Mouse (Mus musculus): Measurements from ENCODE around the gene Cpt1a. TPM values are rescaled to one million over a fixed set of nuclear protein-coding genes. Genes with fewer than 3 reads are reported as not detected.

Cpt1a gene
- polyA plus RNA-seq, 1 experiment from 2014 or later = 15.0 TPM

DNA sequence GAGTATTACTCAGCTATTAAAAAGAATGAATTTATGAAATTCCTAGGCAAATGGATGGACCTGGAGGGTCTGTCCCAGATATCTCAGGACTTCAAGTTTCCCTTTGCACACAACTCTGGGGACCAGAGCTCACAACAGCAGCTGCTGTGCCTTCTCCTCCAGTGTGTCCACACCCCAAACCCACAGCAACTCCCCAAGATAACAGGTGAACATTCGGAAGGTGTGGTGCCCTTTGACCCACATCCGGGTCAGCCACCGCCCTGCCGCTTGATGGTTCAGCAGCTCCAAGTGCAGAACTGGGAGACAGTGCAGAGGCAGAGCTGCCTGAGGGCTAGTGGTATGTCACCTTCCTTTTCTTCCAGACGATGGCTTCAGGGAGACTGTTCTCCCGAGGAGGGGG lies 26.9 kb upstream of the Cpt1a start:
- peaks cover 5% of the 10 kb centered on the region for H3K36me3 ChIP-seq (ENCODE audit: control insufficient read depth, insufficient read depth, low read length)
- DNase-seq (ENCODE audit: low spot score) (no peak), ATAC-seq (replicated peaks; ENCODE audit: low FRiP score) (no peak)
- H3K9ac ChIP-seq (ENCODE audit: low read depth, low read length) = no peak overlapping the region
- H3K4me1 ChIP-seq (replicated peaks; ENCODE audit: control insufficient read depth, insufficient read depth, low read length) = no peaks in the 10 kb centered on the region
- no peak overlapping the region for H3K4me3 ChIP-seq (ENCODE audit: low read depth, low read length)
- no peaks in the 10 kb centered on the region for H3K9me3 ChIP-seq (ENCODE audit: control insufficient read depth, low read length)
- H3K27ac ChIP-seq (ENCODE audit: low read depth, low read length) = no peak overlapping the region
- 77% methylated on average over 6 of the region's 6 CpGs for WGBS
- H3K4me2 ChIP-seq = no peak overlapping the region
- no peaks in the 10 kb centered on the region for H3K27me3 ChIP-seq (replicated peaks; ENCODE audit: control insufficient read depth, insufficient read depth, low read length)

DNA sequence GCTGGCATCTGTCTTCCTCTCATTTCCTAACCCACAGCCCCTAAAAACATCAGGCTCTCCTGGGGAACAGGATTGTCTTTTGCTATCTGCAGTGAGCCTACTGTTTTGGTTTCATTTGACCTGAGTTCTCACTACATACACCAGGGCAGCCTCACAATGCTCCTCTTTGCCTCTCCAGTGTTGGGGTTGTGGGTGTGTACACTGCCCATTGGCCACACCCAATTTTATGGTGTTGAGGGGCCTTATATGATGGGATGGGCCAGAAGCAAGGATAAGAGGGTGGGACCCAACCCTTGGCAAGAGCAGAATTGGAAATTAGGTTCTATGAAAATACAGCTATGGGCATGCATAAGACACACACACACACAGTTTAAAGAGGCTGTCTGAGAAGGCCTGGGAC lies 25.1 kb upstream of the Cpt1a start:
- ATAC-seq (replicated peaks; ENCODE audit: low FRiP score) = no peak
- Histone ChIP-seq H3K27ac (ENCODE audit: low read depth, low read length) (no peak overlapping the region), H3K9ac (ENCODE audit: low read depth, low read length) (no peak overlapping the region), H3K9me3 (ENCODE audit: control insufficient read depth, low read length) (no peaks in the 10 kb centered on the region), H3K4me1 (replicated peaks; ENCODE audit: control insufficient read depth, insufficient read depth, low read length) (no peaks in the 10 kb centered on the region), H3K4me2 (no peak overlapping the region), H3K36me3 (ENCODE audit: control insufficient read depth, insufficient read depth, low read length) (no peaks in the 10 kb centered on the region), H3K27me3 (replicated peaks; ENCODE audit: control insufficient read depth, insufficient read depth, low read length) (no peaks in the 10 kb centered on the region), H3K4me3 (ENCODE audit: low read depth, low read length) (no peak overlapping the region)
- no peak for DNase-seq (ENCODE audit: low spot score)

DNA sequence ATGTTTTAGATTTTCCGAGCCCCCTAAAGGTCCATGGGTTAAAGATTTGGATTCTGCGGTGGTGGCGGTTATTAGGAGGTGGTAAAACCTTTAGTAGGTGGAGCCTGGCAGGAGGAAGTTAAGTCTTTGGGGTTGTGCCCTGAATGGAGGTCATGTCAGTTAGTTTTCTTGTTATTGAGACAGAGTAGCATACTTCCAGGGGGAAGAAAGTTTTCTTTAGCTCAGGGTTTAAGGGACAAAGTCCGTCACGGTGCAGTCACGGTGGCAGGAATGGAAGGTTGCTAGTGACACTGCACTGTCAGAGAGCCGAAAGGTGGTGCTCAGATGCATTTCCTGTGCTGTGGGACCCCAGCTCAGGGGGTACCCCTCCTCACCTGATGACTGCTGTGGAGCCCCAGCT lies 24.4 kb upstream of the Cpt1a start:
- Histone ChIP-seq H3K4me1 (replicated peaks; ENCODE audit: control insufficient read depth, insufficient read depth, low read length) (no peaks in the 10 kb centered on the region), H3K4me2 (no peak overlapping the region), H3K4me3 (ENCODE audit: low read depth, low read length) (no peak overlapping the region), H3K9ac (ENCODE audit: low read depth, low read length) (no peak overlapping the region), H3K36me3 (ENCODE audit: control insufficient read depth, insufficient read depth, low read length) (no peaks in the 10 kb centered on the region), H3K27ac (ENCODE audit: low read depth, low read length) (no peak overlapping the region), H3K9me3 (ENCODE audit: control insufficient read depth, low read length) (no peaks in the 10 kb centered on the region), H3K27me3 (replicated peaks; ENCODE audit: control insufficient read depth, insufficient read depth, low read length) (no peaks in the 10 kb centered on the region)
- WGBS = 78% methylated on average over 7 of the region's 7 CpGs
- ATAC-seq (replicated peaks; ENCODE audit: low FRiP score) = no peak
- DNase-seq (ENCODE audit: low spot score) = no peak

DNA sequence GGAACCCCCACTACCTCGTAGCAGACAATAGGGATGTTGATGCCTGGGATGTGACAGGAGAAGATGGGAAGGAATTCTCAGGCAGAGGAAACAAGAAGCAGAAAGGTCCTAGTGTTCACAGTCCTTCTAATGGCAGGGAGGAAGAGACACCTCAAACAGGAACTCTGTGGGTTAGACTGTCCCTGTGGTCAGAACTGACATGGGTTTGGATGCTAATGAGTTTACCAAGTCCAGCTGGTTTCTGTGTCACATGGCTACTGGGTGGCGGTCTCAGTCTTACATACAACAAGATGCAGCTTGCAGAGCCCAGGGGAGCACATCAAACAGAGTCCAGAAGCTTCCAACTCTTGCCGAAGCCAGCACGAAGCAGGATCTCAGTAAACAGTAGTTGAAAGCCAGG lies 18.1 kb upstream of the Cpt1a start:
- Histone ChIP-seq H3K4me2 (no peak overlapping the region), H3K4me1 (replicated peaks; ENCODE audit: control insufficient read depth, insufficient read depth, low read length) (no peaks in the 10 kb centered on the region), H3K4me3 (ENCODE audit: low read depth, low read length) (no peak overlapping the region), H3K27ac (ENCODE audit: low read depth, low read length) (no peak overlapping the region), H3K9ac (ENCODE audit: low read depth, low read length) (no peak overlapping the region), H3K9me3 (ENCODE audit: control insufficient read depth, low read length) (no peaks in the 10 kb centered on the region), H3K36me3 (ENCODE audit: control insufficient read depth, insufficient read depth, low read length) (no peaks in the 10 kb centered on the region), H3K27me3 (replicated peaks; ENCODE audit: control insufficient read depth, insufficient read depth, low read length) (no peaks in the 10 kb centered on the region)
- WGBS = 54% methylated on average over 4 of the region's 4 CpGs
- no peak for DNase-seq (ENCODE audit: low spot score)
- ATAC-seq (replicated peaks; ENCODE audit: low FRiP score) = no peak

DNA sequence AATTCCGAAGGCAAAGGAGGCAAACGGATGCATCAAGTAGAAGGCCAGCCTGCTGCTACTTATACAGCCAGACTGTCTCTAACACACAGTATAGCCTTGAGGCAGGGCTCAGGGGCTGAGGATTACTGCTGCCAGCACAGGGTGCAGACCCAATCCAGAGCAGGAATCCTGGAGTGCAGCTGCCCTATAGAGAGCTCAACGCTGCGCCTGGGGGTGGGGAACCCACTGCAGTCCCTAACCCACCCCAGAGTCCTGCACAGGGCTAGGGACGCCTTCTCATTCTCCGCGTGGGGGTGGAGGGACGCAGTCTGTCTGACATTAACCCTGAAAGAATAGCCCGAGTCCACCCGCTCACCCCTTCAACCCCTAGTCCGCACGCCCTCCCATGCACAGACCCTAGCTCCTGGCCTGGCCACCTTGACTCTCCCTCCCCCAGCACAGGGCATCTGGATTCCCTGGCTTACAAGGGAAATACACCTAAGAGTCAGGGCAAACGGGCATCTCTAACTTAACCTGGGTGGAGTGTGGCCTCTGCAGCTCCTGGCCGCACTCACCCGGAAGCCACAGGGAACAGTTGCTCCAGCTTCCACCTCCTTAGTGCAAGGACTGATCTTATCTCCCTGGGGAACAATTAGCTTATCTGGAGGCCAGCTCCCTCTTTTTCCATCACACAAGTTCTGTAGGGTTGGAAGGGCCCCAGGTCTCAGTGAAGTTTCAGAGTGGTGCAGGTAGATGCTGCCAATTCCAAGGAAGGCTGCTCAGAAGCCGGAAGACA lies 14.8 kb upstream of the Cpt1a start:
- Histone ChIP-seq H3K4me3 (ENCODE audit: low read depth, low read length) (no peak overlapping the region), H3K4me1 (replicated peaks; ENCODE audit: control insufficient read depth, insufficient read depth, low read length) (no peaks in the 10 kb centered on the region), H3K36me3 (ENCODE audit: control insufficient read depth, insufficient read depth, low read length) (no peaks in the 10 kb centered on the region), H3K4me2 (no peak overlapping the region), H3K9me3 (ENCODE audit: control insufficient read depth, low read length) (no peaks in the 10 kb centered on the region; the same call in 1 of the 2 replicates), H3K9ac (ENCODE audit: low read depth, low read length) (no peak overlapping the region; the same call in 1 of the 2 replicates), H3K27ac (ENCODE audit: low read depth, low read length) (no peak overlapping the region), H3K27me3 (replicated peaks; ENCODE audit: control insufficient read depth, insufficient read depth, low read length) (no peaks in the 10 kb centered on the region)
- no peak for DNase-seq (ENCODE audit: low spot score)
- 52% methylated on average over 16 of the region's 16 CpGs for WGBS
- no peak for ATAC-seq (replicated peaks; ENCODE audit: low FRiP score)

DNA sequence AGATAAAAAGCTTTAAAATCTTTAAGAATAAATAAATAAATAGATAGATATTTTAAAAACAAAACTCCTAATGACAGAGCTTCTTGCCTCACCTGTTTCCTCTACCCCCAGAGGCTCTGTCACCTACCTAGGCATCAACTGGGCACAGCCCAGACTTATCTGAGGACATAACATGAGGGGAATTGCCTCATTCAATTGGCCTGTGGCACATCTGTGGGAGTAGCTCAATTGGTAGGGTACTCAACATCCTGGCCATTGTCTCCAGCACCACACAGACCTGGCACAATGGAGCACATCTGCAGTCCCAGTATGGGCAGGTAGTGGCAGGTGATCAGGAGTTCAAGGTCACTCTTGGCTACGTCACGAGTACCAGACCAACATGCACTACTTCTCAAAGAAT lies 2.8 kb upstream of the Cpt1a start:
- WGBS = 74% methylated on average over 2 of the region's 2 CpGs
- H3K9me3 ChIP-seq (ENCODE audit: control insufficient read depth, low read length) = no peaks in the 10 kb centered on the region
- DNase-seq (ENCODE audit: low spot score) (no peak), ATAC-seq (replicated peaks; ENCODE audit: low FRiP score) (no peak)
- no peak overlapping the region for H3K27ac ChIP-seq (ENCODE audit: low read depth, low read length)
- no peak overlapping the region for H3K4me3 ChIP-seq (ENCODE audit: low read depth, low read length)
- no peaks in the 10 kb centered on the region for H3K27me3 ChIP-seq (replicated peaks; ENCODE audit: control insufficient read depth, insufficient read depth, low read length)
- no peaks in the 10 kb centered on the region for H3K36me3 ChIP-seq (ENCODE audit: control insufficient read depth, insufficient read depth, low read length)
- no peak overlapping the region for H3K9ac ChIP-seq (ENCODE audit: low read depth, low read length)
- H3K4me2 ChIP-seq = no peak overlapping the region
- H3K4me1 ChIP-seq (replicated peaks; ENCODE audit: control insufficient read depth, insufficient read depth, low read length) = peaks cover 3% of the 10 kb centered on the region

DNA sequence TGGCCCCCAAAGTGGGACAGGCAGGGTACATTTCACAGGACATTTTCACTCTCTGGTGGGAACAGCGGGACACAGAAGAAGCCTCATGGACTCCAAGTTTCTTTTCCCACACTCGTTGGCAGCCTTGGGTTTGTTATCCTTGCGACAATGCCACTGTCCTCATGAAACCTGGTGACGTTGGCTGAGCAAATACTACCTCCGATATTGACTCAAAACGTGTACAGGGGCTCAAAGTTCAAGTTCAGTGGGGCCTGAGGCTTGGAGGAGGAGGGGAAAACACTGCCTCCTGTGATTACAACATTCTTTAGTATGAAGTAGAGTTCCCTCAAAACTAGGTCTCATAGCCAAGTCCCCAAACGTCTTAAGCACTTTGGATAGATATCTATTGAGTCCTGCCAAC lies 2.0 kb upstream of the Cpt1a start:
- Histone ChIP-seq H3K4me3 (ENCODE audit: low read depth, low read length) (no peak overlapping the region), H3K9ac (ENCODE audit: low read depth, low read length) (no peak overlapping the region), H3K9me3 (ENCODE audit: control insufficient read depth, low read length) (no peaks in the 10 kb centered on the region), H3K36me3 (ENCODE audit: control insufficient read depth, insufficient read depth, low read length) (no peaks in the 10 kb centered on the region), H3K27me3 (replicated peaks; ENCODE audit: control insufficient read depth, insufficient read depth, low read length) (no peaks in the 10 kb centered on the region), H3K4me2 (no peak overlapping the region), H3K27ac (ENCODE audit: low read depth, low read length) (no peak overlapping the region), H3K4me1 (replicated peaks; ENCODE audit: control insufficient read depth, insufficient read depth, low read length) (peaks cover 3% of the 10 kb centered on the region)
- 64% methylated on average over 7 of the region's 7 CpGs for WGBS
- ATAC-seq (replicated peaks; ENCODE audit: low FRiP score) (no peak), DNase-seq (ENCODE audit: low spot score) (no peak)

DNA sequence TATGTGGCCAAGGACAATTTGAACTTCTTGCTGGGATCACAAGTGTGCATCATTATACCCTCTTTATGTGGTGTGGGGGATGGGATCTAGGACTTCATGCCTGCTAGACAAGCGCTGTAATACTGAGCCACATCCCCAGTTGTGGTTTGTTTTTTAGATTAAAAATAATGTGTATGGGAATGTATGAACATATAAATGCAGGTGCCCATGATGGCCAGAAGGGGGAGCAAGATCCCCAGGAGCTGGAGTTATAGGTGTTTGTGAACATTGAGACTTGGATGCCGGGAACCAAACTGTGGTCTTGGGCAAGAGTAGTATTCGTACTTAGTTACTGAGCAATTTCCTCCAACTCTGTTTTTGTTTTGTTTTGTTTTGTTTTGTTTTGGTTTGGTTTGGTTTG lies 1.3 kb upstream of the Cpt1a start:
- 59% methylated on average over 3 of the region's 3 CpGs for WGBS
- Histone ChIP-seq H3K4me3 (ENCODE audit: low read depth, low read length) (no peak overlapping the region), H3K9me3 (ENCODE audit: control insufficient read depth, low read length) (no peaks in the 10 kb centered on the region), H3K27me3 (replicated peaks; ENCODE audit: control insufficient read depth, insufficient read depth, low read length) (no peaks in the 10 kb centered on the region), H3K27ac (ENCODE audit: low read depth, low read length) (no peak overlapping the region), H3K4me1 (replicated peaks; ENCODE audit: control insufficient read depth, insufficient read depth, low read length) (peaks cover 4% of the 10 kb centered on the region), H3K36me3 (ENCODE audit: control insufficient read depth, insufficient read depth, low read length) (no peaks in the 10 kb centered on the region), H3K9ac (ENCODE audit: low read depth, low read length) (no peak overlapping the region), H3K4me2 (no peak overlapping the region)
- DNase-seq (ENCODE audit: low spot score) (no peak), ATAC-seq (replicated peaks; ENCODE audit: low FRiP score) (no peak)

DNA sequence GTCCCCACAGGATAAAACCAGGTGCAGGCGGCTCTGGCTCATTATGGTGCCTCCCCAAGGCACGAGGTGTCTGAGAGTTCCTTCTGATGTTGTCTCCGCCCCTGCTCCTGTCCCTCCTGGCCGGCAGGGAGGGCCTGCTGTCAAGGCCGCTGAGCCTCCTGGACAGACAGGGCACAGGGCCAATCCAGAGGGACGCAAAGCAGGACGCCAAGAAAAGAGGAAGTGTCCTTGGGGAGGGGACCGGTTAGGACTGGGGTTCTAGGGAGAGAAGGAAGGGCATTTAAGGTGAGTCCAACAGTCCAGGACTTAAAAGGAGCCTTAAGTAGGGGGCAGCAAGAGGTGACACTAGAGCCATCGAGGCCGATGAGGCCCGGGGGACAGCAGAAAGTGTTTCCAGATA lies 517 bp upstream of the Cpt1a start:
- Histone ChIP-seq H3K4me3 (ENCODE audit: low read depth, low read length) (peak overlapping the region; percentile 61), H3K27me3 (replicated peaks; ENCODE audit: control insufficient read depth, insufficient read depth, low read length) (no peaks in the 10 kb centered on the region), H3K36me3 (ENCODE audit: control insufficient read depth, insufficient read depth, low read length) (no peaks in the 10 kb centered on the region), H3K9me3 (ENCODE audit: control insufficient read depth, low read length) (no peaks in the 10 kb centered on the region), H3K27ac (ENCODE audit: low read depth, low read length) (no peak overlapping the region), H3K4me1 (replicated peaks; ENCODE audit: control insufficient read depth, insufficient read depth, low read length) (peaks cover 12% of the 10 kb centered on the region), H3K9ac (ENCODE audit: low read depth, low read length) (no peak overlapping the region; the same call in 1 of the 2 replicates), H3K4me2 (peak overlapping the region; percentile 84)
- ATAC-seq (replicated peaks; ENCODE audit: low FRiP score) = no peak
- peak; percentile 61 for DNase-seq (ENCODE audit: low spot score)
- WGBS = 7% methylated on average over 11 of the region's 11 CpGs

Measured in liver, embryonic 11.5 days (tissue).